Comparison of ENCODE assay signal across 25 mouse cellular contexts in genomic region chr12:86503921-86504320, GRCm38 (mm10).
"Had no signal": no experiment of that assay in that cellular context is flagged by ENCODE, and none has a peak within 500 bp of the region (broad histone marks: within the 10 kb centered on the region; RNA-seq: fewer than 3 reads in every experiment).

No protein-coding gene starts in this region.

- ATAC-seq: hindbrain, embryonic 16.5 days; inflammation-experienced regulatory T-cells, adult 6 months; intestine, embryonic 15.5 days; intestine, postnatal 0 days; liver, embryonic 12.5 days had no signal

- H3K27ac ChIP-seq: heart, embryonic 10.5 days; hindbrain, embryonic 10.5 days; hindbrain, embryonic 12.5 days; hindbrain, embryonic 14.5 days; intestine, embryonic 15.5 days; kidney, postnatal 0 days; limb, embryonic 13.5 days; limb, embryonic 15.5 days; liver, embryonic 12.5 days; liver, embryonic 14.5 days had no signal

- H3K27me3 ChIP-seq: heart, embryonic 12.5 days; hindbrain, embryonic 12.5 days; intestine, embryonic 15.5 days; liver, embryonic 12.5 days had no signal

- H3K4me2 ChIP-seq: heart, embryonic 12.5 days; hindbrain, embryonic 12.5 days; hindbrain, embryonic 14.5 days; intestine, embryonic 15.5 days; limb, embryonic 13.5 days; limb, embryonic 15.5 days; liver, embryonic 12.5 days had no signal

- H3K9me3 ChIP-seq: heart, embryonic 10.5 days; heart, embryonic 12.5 days; hindbrain, embryonic 10.5 days; hindbrain, embryonic 12.5 days; intestine, embryonic 15.5 days; limb, embryonic 13.5 days; limb, embryonic 15.5 days; liver, embryonic 12.5 days had no signal

- H3K4me1 ChIP-seq: intestine, embryonic 15.5 days; liver, embryonic 12.5 days had no signal

- DNase-seq: gastrocnemius, postnatal 25 days; heart, adult 18-20 months; heart, postnatal 10 days; heart, postnatal 4 days; kidney, adult 18-20 months; kidney, adult 8-10 months; kidney, postnatal 14 days; kidney, postnatal 36 days; layer of hippocampus, adult 9-11 months; layer of hippocampus, postnatal 36 days; left cerebral cortex, postnatal 4 days had no signal

- H3K4me3 ChIP-seq: heart, embryonic 10.5 days; heart, embryonic 12.5 days; hindbrain, embryonic 10.5 days; hindbrain, embryonic 12.5 days; intestine, embryonic 15.5 days; limb, embryonic 13.5 days; limb, embryonic 15.5 days; liver, embryonic 12.5 days had no signal

- H3K9ac ChIP-seq: heart, embryonic 12.5 days; hindbrain, embryonic 12.5 days; hindbrain, embryonic 14.5 days; intestine, embryonic 15.5 days; limb, embryonic 13.5 days; limb, embryonic 15.5 days; liver, embryonic 12.5 days; liver, embryonic 14.5 days had no signal

- H3K36me3 ChIP-seq: heart, embryonic 10.5 days; heart, embryonic 12.5 days; hindbrain, embryonic 10.5 days; hindbrain, embryonic 12.5 days; intestine, embryonic 15.5 days; limb, embryonic 13.5 days; limb, embryonic 15.5 days; liver, embryonic 12.5 days had no signal
